Mouse (Mus musculus): ENCODE measurements around the gene Kcnip4.

The Kcnip4 gene

DNA sequence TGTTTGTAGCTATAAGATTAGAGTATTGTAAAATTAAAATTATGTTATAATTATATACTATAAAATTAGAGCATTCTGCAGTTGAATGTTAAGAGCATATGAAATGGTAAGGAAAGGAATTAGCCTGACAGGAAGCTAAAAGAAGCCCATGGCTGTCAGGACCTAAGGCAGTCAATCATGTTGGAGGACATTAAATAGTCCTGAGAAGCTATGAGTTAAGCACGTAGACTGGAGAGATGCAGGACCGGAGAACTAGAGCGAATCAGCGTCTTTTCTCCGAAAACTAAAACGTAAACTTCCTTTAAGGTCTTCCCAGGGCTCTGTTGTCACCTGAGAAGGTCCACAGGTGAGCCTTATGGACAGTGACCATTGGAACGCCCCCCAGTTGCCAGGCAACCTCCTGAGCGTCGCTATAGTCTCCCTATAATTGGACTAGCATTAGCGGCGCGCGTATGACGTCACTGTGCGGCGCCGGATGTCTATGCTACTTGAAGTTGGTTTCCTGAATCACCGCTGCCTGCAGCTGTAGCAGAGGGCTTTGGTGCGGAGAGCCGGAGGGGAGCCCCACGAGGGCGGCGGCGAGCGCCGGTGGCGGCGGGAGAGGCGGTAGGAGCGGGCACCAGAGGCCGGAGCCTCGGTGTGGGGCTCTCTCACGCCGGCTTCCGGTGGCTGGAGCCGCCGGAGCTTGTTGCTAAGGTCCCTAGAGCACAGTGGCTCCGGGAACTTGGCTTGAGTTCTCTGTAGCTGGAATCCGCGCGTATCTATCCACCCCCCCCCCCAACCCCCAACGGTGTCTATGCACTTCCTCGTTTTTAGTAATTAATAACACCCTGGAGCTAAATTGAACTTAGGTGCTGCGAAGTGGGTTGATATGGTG, 1152.6 kb downstream of the Kcnip4 start:
- peak; percentile 96 for DNase-seq

DNA sequence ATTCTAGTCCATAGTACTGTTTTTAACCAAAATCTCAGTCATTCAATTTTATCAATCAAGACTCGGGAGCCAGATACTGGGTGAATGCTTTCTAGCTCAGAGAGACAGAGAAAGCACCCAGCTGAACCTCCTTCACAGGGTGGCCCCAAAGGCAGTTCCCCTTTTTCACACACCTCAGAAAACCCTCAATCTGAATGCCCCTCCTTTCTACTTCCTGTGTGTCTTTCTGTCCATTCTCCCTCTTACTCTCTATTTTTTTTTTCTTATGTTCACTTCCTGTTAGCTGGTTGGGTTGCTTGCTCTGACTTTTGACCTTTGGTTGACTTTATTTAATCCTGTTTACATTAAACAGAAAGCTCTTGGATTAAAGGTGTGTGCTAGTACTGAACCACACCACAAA, 1175.4 kb downstream of the Kcnip4 start:
- no peak for DNase-seq

DNA sequence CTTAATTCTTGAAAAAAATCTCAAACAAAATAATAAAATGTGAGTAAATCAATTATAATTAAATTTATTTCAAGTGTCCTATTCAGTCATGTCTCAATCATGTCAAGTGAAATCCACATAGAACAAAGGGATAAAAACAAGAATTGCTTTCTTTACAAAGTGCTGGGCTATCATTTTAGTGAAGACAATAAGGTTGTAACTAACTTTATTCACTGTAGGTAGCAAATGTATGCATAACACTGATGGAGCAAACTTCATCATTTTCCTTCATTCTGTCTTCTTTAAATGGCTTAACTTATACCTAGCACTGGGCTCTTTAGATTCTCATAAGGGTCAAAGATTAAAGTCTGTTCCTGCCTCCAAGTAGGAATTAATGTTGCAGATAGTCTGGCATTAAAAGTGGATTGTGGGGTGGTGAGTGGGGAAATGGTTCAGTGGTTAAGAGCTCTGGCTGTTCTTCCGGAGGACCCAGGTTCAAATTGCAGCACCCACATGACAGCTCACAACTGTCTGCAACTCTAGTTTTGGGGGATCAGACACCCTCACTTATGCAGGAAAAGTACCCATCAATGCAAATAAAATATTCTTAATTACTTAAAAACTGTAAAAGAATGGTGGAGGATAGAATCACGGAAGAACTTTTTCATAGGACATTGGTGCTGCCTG, 1178.6 kb downstream of the Kcnip4 start:
- no peak for DNase-seq

DNA sequence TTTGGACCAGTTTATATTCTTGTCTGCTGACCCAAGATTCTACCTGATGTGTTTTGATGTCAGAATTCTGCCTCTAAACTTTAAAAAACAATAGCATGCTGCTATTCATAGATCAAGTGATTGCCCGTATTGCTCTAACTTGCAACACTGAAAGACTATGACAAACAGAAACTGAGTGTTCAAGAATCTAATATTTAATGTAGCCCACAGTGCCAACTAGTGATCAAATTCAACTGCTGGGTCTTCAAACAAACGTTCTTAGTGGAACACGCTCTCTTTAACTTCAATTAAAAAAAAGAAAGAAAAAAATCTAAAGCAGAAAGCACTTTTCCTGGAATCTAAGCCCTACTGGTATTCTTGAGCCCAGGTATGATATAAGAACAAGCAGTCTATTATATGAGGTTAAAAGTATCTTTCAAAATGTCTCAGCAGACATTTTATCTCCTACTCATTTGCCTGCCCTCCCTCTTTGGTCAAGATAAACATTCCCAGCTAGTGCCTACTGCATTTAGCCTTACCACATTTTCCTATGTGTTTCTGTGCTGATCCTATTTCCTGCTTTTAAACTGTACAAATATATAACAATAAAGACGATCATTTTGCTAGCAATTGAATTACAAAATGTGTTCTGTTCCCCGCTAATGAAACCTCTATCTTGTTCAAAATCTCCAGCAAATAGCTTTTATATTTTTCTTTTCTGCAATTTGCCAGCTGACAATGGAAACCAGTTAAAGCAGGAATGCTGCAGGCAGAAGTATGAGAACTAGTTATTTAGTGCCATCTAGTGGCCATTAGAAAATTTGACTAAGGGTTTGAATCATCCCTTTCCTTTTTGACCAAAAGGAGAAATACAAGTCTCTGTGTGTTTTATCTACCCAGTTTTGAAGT, 1179.4 kb downstream of the Kcnip4 start:
- no peak for DNase-seq

DNA sequence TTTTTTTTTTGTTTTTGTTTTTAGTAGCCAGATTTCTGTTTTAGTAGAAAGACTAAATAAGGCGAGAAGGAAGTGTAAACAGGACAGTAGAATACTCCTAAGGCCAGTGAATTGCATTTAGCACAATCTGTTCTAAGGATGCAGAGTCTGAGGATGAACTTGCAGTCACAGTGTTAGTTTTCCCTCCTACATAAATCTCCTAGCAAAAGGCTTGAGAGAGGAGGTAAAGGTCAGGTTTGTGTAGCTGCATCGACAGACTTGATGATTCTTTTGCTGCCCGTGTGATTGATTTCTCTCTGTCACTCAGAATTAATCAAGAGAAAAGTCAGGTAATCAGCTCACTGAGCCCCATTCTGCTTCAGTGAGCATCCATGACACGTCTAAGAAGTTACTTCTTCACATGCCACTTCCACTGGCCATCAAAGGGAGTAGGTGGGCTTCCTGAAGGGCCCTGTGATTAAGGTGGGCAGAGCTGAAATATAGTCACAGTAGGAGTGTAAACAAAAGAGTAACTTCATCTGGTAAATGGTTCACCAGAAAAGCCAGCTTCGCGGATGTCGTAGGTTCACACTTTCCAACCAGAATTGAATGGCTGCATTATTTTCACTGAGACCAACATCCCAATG, 1183.8 kb downstream of the Kcnip4 start:
- DNase-seq, result no peak

All from kidney, adult 18-20 months (tissue).